Mouse (Mus musculus) liver (tissue): ENCODE results near the gene Fuk.
"Not testable (repeated sequence)": the region's sequence is repeated elsewhere in the genome, so short reads cannot be mapped to it uniquely, and the experiment has no call there.

ENCODE experiments used
- DNase-seq: peaks from one replicate; pipeline ENCODE4 v3.0.0-alpha.2; 2020; ENCODE audit warnings: mixed read lengths

Fuk gene

GRCm38 (mm10) chr8:110901839-110902578 lies at the start of gene Fuk:
Fuk (minus strand) TSS chr8:110902488.
- DNase-seq: peak; percentile 85

GRCm38 (mm10) chr8:110950065-110950484 lies 47.8 kb upstream of the Fuk start:
- DNase-seq: no peak

GRCm38 (mm10) chr8:110945716-110946115 lies 43.4 kb upstream of the Fuk start:
- DNase-seq: no peak

GRCm38 (mm10) chr8:110944276-110944876 lies 42.1 kb upstream of the Fuk start:
- no peak for DNase-seq

GRCm38 (mm10) chr8:110941453-110941948 lies 39.2 kb upstream of the Fuk start:
- DNase-seq: no peak

GRCm38 (mm10) chr8:110940682-110941452 lies 38.6 kb upstream of the Fuk start:
- DNase-seq: no peak

GRCm38 (mm10) chr8:110938882-110939589 lies 36.7 kb upstream of the Fuk start:
- no peak for DNase-seq

GRCm38 (mm10) chr8:110936217-110936616 lies 33.9 kb upstream of the Fuk start:
- no peak for DNase-seq

GRCm38 (mm10) chr8:110933272-110933671 lies 31.0 kb upstream of the Fuk start:
- DNase-seq: peak; percentile 49

GRCm38 (mm10) chr8:110932444-110932843 lies 30.2 kb upstream of the Fuk start:
- no peak for DNase-seq

GRCm38 (mm10) chr8:110931176-110931939 lies 29.1 kb upstream of the Fuk start:
- peak; percentile 79 for DNase-seq

GRCm38 (mm10) chr8:110929672-110930071 lies 27.4 kb upstream of the Fuk start:
- DNase-seq: not testable (repeated sequence)

- DNase-seq: peak; percentile 74
Measured at GRCm38 (mm10) chr8:110929066-110929465, 26.8 kb upstream of the Fuk start.

- no peak for DNase-seq
Measured at GRCm38 (mm10) chr8:110928435-110928834, 26.1 kb upstream of the Fuk start.

- DNase-seq: no peak
Measured at GRCm38 (mm10) chr8:110926690-110927089, 24.4 kb upstream of the Fuk start.

- no peak for DNase-seq
Measured at GRCm38 (mm10) chr8:110925691-110926140, 23.4 kb upstream of the Fuk start.

GRCm38 (mm10) chr8:110921492-110922230 lies 19.4 kb upstream of the Fuk start:
- DNase-seq: peak; percentile 89

- DNase-seq: no peak
Measured at GRCm38 (mm10) chr8:110920773-110921277, 18.5 kb upstream of the Fuk start.

- no peak for DNase-seq
Measured at GRCm38 (mm10) chr8:110920032-110920772, 17.9 kb upstream of the Fuk start.
